In the genomic region with DNA sequence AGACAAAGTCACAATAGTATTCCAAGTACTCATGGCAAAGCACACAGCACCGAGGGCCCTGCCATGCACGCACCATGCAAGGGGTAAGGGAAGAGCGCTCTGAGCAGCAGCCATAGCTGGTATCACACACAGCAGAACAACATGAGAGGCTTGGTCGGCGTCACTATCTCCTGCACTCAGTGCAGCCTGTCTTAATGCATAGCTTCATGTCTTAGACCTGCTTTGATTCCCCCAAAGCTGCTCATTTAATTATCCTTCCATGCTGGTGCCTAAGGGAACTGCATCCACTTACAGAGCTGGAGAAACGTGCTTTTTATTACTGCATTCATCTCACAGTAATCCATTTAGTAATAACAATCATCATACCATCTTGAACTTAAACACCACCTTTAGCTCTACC, we compare ENCODE assay signal across 29 mouse cellular contexts.
DNase-seq lines count a peak whose midpoint lies in the region; ATAC-seq and TF ChIP-seq lines count a peak whose summit lies in the region.
"Had no signal": no experiment of that assay in that cellular context is flagged by ENCODE, and none has a peak within 500 bp of the region (broad histone marks: within the 10 kb centered on the region; RNA-seq: fewer than 3 reads in every experiment).

No protein-coding gene starts in this region.

- H3K27ac ChIP-seq in hindbrain, embryonic 13.5 days: no peak overlapping the region
- no peak overlapping the region for H3K27ac ChIP-seq in hindbrain, embryonic 12.5 days
- H3K27ac ChIP-seq in neural tube, embryonic 11.5 days (ENCODE audit: low read depth, low read length): no peak overlapping the region
- peak overlapping the region; percentile 39; the same call in 1 of the 2 replicates for H3K27ac ChIP-seq in neural tube, embryonic 13.5 days (replicated peaks)
- H3K27ac ChIP-seq in gastrocnemius, adult 2 months: no peak overlapping the region
- H3K27ac ChIP-seq: embryonic facial prominence, embryonic 10.5 days; embryonic facial prominence, embryonic 15.5 days; forebrain, embryonic 12.5 days; heart, embryonic 13.5 days; liver, embryonic 12.5 days had no signal

- no peak overlapping the region for H3K4me2 ChIP-seq in hindbrain, embryonic 13.5 days
- H3K4me2 ChIP-seq in hindbrain, embryonic 12.5 days (replicated peaks): no peak overlapping the region
- no peak overlapping the region for H3K4me2 ChIP-seq in neural tube, embryonic 11.5 days (ENCODE audit: low read depth)
- no peak overlapping the region for H3K4me2 ChIP-seq in neural tube, embryonic 13.5 days
- H3K4me2 ChIP-seq: embryonic facial prominence, embryonic 15.5 days; forebrain, embryonic 12.5 days; heart, embryonic 13.5 days; liver, embryonic 12.5 days had no signal

- no peak for TF ChIP-seq CTCF in gastrocnemius, adult 2 months (IDR thresholded peaks at IDR 0.05)

- H3K9ac ChIP-seq in hindbrain, embryonic 13.5 days: no peak overlapping the region
- H3K9ac ChIP-seq in hindbrain, embryonic 12.5 days: no peak overlapping the region
- no peak overlapping the region for H3K9ac ChIP-seq in neural tube, embryonic 11.5 days (ENCODE audit: low read length)
- no peak overlapping the region for H3K9ac ChIP-seq in neural tube, embryonic 13.5 days
- H3K9ac ChIP-seq: embryonic facial prominence, embryonic 15.5 days; forebrain, embryonic 12.5 days; forebrain, postnatal 0 days; heart, embryonic 13.5 days; liver, embryonic 12.5 days; liver, postnatal 0 days had no signal

- peaks cover 9% of the 10 kb centered on the region; the same call in 1 of the 2 replicates for H3K4me1 ChIP-seq in hindbrain, embryonic 13.5 days (replicated peaks)
- 0 out of 2 replicates have a peak, but pooled peaks cover 6% of the 10 kb centered on the region for H3K4me1 ChIP-seq in hindbrain, embryonic 12.5 days
- H3K4me1 ChIP-seq in neural tube, embryonic 11.5 days (ENCODE audit: control insufficient read depth, insufficient read depth, low read length): no peaks in the 10 kb centered on the region
- H3K4me1 ChIP-seq in neural tube, embryonic 13.5 days (replicated peaks): peaks cover 10% of the 10 kb centered on the region
- H3K4me1 ChIP-seq: embryonic facial prominence, embryonic 15.5 days; forebrain, embryonic 12.5 days; heart, embryonic 13.5 days; liver, embryonic 12.5 days; megakaryocyte, embryonic 14.5 days had no signal

- no peaks in the 10 kb centered on the region for H3K36me3 ChIP-seq in hindbrain, embryonic 13.5 days
- H3K36me3 ChIP-seq in hindbrain, embryonic 12.5 days: no peaks in the 10 kb centered on the region
- H3K36me3 ChIP-seq in neural tube, embryonic 11.5 days (ENCODE audit: control insufficient read depth, insufficient read depth, low read length): no peaks in the 10 kb centered on the region
- H3K36me3 ChIP-seq in neural tube, embryonic 13.5 days: no peaks in the 10 kb centered on the region
- H3K36me3 ChIP-seq: embryonic facial prominence, embryonic 10.5 days; embryonic facial prominence, embryonic 15.5 days; forebrain, embryonic 12.5 days; G1E; heart, embryonic 13.5 days; liver, embryonic 12.5 days had no signal

- H3K4me3 ChIP-seq in hindbrain, embryonic 13.5 days: no peak overlapping the region
- H3K4me3 ChIP-seq in hindbrain, embryonic 12.5 days: no peak overlapping the region
- H3K4me3 ChIP-seq in neural tube, embryonic 11.5 days (ENCODE audit: low read depth, low read length): no peak overlapping the region
- no peak overlapping the region for H3K4me3 ChIP-seq in neural tube, embryonic 13.5 days
- H3K4me3 ChIP-seq in gastrocnemius, adult 2 months: no peak overlapping the region
- H3K4me3 ChIP-seq: embryonic facial prominence, embryonic 10.5 days; embryonic facial prominence, embryonic 15.5 days; forebrain, embryonic 12.5 days; heart, embryonic 13.5 days; liver, embryonic 12.5 days; megakaryocyte, embryonic 14.5 days had no signal

- H3K27me3 ChIP-seq in hindbrain, embryonic 13.5 days: no peaks in the 10 kb centered on the region
- H3K27me3 ChIP-seq in hindbrain, embryonic 12.5 days: no peaks in the 10 kb centered on the region
- H3K27me3 ChIP-seq in neural tube, embryonic 11.5 days (ENCODE audit: control insufficient read depth, insufficient read depth, low read length): no peaks in the 10 kb centered on the region
- no peaks in the 10 kb centered on the region for H3K27me3 ChIP-seq in neural tube, embryonic 13.5 days
- H3K27me3 ChIP-seq: embryonic facial prominence, embryonic 15.5 days; forebrain, embryonic 12.5 days; heart, embryonic 13.5 days; liver, embryonic 12.5 days; megakaryocyte, embryonic 14.5 days had no signal

- H3K9me3 ChIP-seq in hindbrain, embryonic 13.5 days: no peaks in the 10 kb centered on the region
- no peaks in the 10 kb centered on the region for H3K9me3 ChIP-seq in hindbrain, embryonic 12.5 days (replicated peaks)
- no peaks in the 10 kb centered on the region for H3K9me3 ChIP-seq in neural tube, embryonic 11.5 days (ENCODE audit: control insufficient read depth, low read length)
- no peaks in the 10 kb centered on the region for H3K9me3 ChIP-seq in neural tube, embryonic 13.5 days
- H3K9me3 ChIP-seq: embryonic facial prominence, embryonic 10.5 days; embryonic facial prominence, embryonic 15.5 days; forebrain, embryonic 12.5 days; G1E; heart, embryonic 13.5 days; liver, embryonic 12.5 days; megakaryocyte, embryonic 14.5 days had no signal

- DNase-seq in neural tube, embryonic 11.5 days (ENCODE audit: low spot score): no peak
- no peak for DNase-seq in neural tube, embryonic 10.5 days (ENCODE audit: extremely low spot score, low spot score)
- no peak for DNase-seq in layer of hippocampus, adult 9-10 months (ENCODE audit: low spot score)
- no peak for DNase-seq in gastrocnemius, adult 2 months
- DNase-seq: adrenal gland, adult 8-10 months; cerebellum, adult 8-10 months; cerebellum, postnatal 25 days; forebrain, postnatal 0 days; gastrocnemius, postnatal 10 days; heart, postnatal 10 days; kidney, adult 11 months; kidney, postnatal 4 days; liver, postnatal 0 days; lung, postnatal 4 days; right cerebral cortex, postnatal 25 days; spleen, adult 18-20 months; thymus, postnatal 14 days had no signal

- intact Hi-C loops in gastrocnemius, adult 2 months (cut with DNase I): no loop called here

- ATAC-seq in hindbrain, embryonic 13.5 days (ENCODE audit: low FRiP score): peak; percentile 29; the same call in 1 of the 2 replicates
- no peak for ATAC-seq in hindbrain, embryonic 12.5 days (ENCODE audit: low FRiP score)
- peak; percentile 11; the same call in 1 of the 2 replicates for ATAC-seq in neural tube, embryonic 11.5 days (ENCODE audit: insufficient read depth, low FRiP score, low TSS enrichment)
- peak; percentile 73 for ATAC-seq in neural tube, embryonic 13.5 days (ENCODE audit: low read depth)
- ATAC-seq: forebrain, postnatal 0 days; inflammation-experienced regulatory T-cells, adult 6 months; liver, embryonic 12.5 days; liver, postnatal 0 days; lung, postnatal 0 days had no signal

- WGBS in hindbrain, embryonic 13.5 days: 84% methylated on average over 6 of the region's 6 CpGs
- 80% methylated on average over 6 of the region's 6 CpGs for WGBS in hindbrain, embryonic 12.5 days
- 81% methylated on average over 6 of the region's 6 CpGs for WGBS in neural tube, embryonic 11.5 days
- 69% methylated on average over 6 of the region's 6 CpGs for WGBS in neural tube, embryonic 13.5 days
